Mouse (Mus musculus): ENCODE measurements at regions not wholly inside any gene's neighbourhood (a gene's known extent, or its start where the extent isn't known, plus 50 kb on each side); places are given as distances from the start of the nearest gene placed in this dataset.

DNA sequence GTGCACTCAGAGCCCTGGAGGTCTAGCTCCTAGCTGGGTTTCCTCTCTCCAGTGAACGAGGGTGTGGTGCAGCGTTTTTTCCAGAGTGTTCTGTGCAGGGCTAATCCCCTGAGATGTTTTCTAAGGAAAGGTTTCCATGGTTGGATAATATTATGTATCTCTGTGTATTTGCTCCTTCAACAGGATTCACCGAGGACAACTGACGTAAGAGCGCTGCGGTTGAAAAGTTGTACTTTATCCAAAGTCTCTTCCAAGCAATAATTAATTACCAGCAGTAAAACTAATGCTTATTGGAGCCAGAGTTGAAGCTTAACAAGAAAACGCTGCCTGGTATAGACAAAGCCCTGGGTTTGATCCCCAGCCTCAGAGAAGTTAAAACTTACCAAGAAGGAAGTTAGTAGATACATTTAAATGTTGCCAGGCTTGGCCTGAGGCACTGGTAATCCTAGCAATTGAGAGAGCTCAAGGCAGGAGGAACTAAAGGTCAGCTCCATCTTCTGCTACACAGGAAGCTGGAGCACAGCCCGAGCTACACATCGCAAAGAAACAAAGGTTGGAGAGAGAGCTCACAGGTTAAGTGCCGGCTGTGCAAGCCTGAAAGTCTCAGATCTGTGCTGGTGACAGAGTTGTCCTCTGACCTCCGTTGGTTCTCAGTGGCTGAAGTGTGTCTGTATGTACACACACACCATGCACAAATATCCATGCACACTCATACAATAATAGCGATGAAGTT is 51.2 kb upstream of the Rap1b start:
- CTCF ChIA-PET = no interaction called here

DNA sequence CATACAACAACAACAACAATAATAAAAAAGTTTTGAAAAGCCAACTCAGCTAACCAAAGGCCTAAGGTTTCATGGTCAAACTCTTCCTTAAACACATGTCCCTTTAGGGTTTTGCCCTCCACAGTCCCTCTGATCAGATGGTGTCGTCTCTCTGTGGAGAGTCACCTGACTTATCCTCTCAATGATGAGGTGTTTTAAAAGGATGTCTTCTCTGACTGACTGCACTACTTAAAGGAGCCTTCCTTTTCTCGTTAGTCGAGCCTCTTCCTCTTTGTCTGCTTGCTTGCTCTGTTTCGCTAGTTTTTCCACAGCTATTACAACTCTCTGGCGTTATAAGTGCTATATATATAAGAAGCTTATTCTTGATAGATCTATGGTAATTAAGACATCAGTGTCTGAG is 51.9 kb upstream of the Rap1b start:
- CTCF ChIA-PET = no interaction called here

DNA sequence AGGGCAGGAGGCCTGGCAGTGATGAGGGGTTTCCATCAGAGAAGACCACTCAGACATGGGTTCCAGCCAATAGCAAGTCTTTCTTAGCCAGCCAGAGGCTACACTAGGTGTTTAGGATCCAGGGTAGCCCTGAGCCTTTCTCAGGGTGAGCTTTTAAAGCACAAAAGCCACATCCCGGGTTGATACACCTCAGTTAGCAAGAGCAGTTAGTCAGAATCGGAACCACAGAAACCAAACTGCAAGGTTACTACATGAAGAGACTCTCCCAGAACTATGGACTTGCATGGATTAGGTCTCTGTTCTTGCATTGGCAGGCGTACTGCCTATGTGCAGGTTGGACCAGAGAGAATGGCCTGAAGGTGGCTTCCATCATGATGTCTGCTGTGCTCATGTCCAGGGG is 52.6 kb upstream of the Rap1b start:
- CTCF ChIA-PET = no interaction called here

DNA sequence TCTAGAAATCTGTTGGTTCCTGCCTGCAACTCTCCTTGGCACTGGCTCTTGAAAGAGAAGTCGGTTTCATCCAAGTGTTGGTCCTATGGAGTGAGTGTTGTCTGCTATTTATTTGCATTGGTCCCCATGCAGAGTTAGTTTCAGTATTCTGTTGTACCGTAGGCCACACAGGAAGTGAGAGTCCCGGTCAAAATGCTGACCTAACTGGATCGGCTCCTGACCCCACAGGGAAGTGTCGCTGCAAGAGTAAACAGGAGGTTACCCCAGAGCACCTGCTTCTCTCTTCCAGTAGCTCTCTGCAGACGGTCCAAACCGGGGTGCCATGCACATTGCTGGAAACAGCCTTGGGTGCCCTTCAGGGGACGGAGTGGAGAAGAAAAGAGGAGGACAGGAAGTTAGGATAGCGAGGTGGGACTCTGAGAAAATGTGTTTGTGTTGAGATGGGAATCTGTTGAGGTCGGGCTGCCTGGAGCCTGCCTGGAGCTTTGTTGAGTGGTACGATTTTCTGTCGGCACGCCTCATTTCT is 53.6 kb upstream of the Rap1b start:
- CTCF ChIA-PET = no interaction called here

DNA sequence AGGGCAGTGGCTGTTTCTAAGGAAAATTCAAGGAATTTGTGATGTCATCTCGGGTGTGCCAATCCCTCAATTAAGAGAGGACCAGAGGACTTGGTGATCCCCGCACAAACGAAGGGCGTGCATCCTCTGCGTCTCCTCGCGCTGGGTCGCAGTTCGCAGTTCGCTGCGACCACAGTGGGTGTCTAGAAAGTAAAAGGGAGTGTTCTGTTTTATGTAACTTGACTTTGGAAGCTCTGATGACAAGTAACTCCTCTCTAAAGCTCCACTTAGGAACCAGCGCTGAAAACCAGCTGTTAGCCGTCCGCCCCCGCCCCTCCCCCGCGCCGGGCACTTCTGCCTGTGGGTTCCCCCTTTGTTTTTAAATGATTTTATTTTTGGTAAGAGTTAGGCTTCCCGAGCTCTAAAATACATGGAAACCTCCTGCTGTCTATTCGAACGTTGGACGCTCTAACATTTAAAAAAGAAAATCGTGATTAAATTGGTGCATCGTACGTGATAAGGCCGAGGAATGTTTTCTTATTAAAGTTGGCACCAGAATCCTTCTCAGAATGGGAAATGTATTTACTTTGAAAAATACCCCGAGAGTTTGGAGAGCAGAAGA is 59.9 kb upstream of the Rap1b start:
- CTCF ChIA-PET = interaction anchor here (0.6 to 0.7 kb wide), 2 partner anchors 22 to 33 kb away, joined by 9 to 14 read pairs; no protein-coding TSS in a partner anchor

DNA sequence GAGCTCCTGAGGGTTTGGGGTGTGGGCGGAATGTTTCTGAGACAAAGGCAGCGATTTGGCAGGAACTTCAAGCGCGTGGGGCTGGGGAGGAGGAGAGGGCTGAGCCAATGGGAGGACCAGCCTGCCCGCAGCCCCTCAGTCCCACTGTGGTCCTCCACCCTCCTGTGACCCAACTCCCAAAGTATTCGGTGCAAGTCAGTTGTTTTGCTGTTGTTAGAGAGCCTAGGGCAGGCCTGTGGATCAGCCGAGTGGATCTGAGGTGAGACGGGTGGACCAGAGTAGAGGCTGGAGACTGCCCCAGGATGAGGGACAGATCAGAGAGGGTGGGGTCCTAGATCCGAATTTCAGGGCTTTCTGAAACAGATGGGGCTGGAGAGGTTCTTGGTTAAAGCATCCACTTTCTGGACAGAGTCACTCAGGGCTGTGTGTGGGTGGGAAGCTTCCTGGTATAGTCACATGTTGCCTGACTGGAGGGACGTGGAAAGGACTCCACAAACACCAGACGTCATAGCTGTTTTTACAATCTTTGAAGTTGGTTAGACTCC is 60.5 kb upstream of the Rap1b start:
- CTCF ChIA-PET = interaction anchor here (0.6 kb wide), 1 partner anchor 23 kb away, joined by 9 read pairs; no protein-coding TSS in a partner anchor

DNA sequence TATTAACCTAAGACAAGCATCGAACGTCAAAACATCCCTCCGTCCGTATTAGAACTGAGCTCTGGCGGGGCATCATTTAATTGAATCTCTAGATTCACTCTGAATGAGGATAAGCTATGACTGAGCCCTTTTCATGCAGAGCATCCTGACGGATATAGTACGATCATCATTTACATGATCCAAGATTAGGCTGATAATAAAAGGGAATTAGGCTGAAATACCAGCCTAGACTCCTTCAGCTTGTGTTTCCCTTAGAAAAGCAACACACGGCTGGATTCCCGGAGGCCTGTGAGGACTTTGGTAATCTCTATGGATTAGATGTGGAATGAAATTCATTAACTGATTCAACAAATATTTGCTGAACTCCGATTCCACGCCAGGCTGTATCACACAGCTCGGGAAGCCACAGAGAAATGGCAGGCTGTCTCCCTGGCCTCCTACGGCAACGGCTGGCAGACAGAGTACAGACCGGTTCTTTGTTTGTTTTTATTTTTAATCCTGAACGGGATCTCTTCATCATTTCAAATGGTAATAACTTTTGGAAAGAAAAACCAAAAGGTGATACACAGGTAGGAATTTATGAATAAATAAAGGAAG is 62.3 kb upstream of the Rap1b start:
- CTCF ChIA-PET = interaction anchor here (0.7 kb wide), 2 partner anchors 49 to 198 kb away, joined by 3 read pairs; no protein-coding TSS in a partner anchor

DNA sequence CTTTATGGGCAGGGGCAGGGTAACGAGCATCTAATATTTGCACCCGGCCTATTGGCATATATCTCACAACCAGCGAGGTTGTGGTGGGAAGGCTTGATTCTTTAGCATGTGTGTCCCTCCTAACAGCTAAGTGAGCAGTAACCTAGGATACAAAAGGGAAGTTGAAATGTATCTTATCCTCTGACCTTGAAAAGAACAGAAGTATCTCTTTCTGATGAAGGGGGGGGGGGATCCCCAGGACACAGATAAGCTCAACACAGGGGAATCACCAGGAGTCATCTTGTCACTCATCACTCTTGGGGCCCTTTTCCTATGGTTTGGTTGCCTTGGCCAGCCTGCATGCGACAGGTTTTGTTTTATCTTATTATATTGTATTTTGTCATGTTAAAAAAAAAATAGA is 63.3 kb upstream of the Rap1b start:
- CTCF ChIA-PET = interaction anchor here (0.6 kb wide), 1 partner anchor 20 kb away, joined by 4 read pairs; no protein-coding TSS in a partner anchor

DNA sequence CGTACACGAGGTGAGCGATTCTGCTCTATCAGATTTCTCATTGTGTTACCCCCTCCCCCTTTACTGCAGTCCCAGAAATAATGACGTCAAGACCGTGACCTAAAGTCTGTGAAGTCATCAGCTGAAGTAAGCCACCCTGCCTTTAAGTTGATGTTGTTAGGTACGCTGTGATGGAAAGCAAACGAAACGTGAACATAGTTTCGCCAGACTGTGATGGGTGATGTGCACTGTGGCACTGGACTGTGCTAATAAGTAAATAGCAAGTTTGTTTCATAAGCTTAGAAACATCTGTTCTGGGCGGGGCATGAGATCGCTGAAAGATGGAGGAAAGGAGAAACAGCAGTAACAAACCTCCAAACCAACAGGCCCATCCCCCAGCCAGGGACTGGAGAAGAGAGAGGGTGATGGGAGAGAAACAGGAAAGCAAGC is 64.0 kb upstream of the Rap1b start:
- CTCF ChIA-PET = no interaction called here

DNA sequence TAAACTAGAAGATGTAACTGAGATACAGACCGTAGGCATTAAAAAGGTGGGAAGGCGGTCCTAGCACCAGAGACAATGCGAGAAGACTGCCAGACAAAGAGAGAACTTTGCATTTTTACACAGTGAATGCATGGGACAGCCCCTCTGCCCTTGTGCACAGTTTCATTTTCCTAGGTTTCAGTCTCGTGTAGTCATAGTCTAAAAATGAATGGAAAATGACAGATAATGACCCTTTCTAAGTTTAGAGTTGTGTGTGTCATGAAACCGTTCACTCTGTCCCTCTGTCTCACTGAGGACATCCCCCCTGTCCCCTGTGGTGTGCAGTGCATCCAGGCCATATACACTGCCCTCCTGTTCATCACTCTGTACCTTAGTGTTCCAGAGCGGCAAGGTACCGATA is 64.6 kb upstream of the Rap1b start:
- CTCF ChIA-PET = no interaction called here

DNA sequence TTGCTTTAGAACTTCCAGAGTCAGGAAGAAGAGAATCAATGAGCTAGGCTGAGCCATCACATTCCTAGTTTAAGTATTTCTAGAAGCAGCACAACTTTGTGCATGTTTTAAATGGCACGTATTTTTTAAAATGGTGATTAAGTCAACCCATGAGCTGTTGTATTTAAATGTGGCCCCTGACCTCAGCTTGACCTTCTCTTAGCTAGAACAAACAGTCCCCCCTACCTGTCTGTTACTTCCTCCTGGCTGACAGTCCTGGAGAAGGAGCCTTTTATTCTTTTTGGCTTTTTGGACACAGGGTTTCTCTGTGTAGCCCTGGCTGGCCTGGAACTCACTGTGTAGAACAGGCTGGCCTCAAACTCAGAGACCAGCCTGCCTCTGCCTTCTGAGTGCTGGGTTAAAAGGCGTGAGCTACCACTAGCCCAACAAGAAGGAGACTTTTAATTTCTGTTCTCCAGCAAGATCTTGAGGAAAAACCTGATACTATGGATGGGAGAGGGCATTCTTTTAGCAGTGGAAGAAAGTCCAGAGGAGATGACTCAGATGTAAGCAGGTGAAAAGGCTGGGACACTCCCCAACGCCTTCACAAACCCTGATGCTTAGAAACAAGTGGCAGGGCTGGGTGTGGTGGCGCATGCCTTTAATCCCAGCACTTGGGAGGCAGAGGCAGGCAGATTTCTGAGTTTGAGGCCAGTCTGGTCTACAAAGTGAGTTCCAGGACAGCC is 69.3 kb upstream of the Rap1b start:
- CTCF ChIA-PET = no interaction called here

DNA sequence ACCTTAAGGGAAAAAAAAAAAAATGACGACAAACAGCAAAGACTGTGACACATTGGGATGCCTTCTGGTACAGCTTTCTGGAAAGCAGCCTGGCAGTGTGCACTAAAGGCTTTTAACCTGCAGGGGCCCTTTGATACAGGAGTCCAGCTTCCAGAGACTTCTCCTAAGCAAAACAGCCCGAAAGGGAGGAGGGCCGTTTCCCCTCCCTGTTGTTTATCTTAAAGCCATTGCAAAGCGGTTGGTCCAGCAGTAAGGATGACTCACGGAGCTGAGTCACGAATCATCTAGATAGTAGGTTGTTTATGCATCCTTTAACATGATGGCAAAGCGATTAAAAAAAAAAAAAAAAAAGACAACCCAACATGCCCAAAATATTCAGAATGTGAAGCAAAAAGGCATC is 70.4 kb upstream of the Rap1b start:
- CTCF ChIA-PET = interaction anchor here (0.7 kb wide), 2 partner anchors 84 to 169 kb away, joined by 4 read pairs; no protein-coding TSS in a partner anchor

DNA sequence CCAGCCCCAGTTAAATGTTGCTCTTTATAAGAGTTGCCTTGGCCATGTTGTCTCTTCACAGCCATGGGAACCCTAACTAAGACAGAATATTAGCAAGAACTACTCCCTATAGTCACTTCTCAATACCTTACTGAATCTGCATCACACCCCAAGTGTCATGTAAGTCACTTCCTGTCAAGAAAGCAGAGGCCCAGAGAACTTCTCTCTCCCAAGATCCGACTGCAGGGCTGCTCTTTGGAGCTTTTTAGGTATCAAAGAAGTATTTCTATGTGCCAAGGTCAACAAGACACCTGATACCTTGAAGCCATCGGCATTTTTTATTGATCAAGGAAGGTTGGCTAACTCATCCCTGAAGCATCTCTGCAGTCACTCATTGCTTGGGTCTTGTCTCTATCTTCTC is 72.0 kb upstream of the Rap1b start:
- CTCF ChIA-PET = no interaction called here

DNA sequence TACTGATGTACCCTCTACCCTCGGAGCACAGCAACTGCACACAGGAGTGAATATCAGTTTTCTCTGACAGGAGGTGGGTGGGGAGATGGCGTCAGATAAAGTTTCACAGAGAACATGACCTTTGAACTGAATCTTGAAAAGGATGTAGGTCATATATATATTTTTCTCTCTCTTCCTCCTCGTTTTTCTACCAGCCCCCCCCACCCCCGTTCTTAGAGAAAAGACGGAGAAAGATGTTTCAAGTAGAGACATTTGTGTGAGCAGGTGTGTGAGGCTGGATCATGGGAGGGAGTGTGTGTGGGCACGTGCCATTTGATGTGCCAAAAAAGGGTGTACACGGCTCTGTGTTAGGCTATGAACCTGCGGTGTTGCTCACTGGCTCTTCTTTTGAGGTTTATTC is 72.8 kb upstream of the Rap1b start:
- CTCF ChIA-PET = no interaction called here

DNA sequence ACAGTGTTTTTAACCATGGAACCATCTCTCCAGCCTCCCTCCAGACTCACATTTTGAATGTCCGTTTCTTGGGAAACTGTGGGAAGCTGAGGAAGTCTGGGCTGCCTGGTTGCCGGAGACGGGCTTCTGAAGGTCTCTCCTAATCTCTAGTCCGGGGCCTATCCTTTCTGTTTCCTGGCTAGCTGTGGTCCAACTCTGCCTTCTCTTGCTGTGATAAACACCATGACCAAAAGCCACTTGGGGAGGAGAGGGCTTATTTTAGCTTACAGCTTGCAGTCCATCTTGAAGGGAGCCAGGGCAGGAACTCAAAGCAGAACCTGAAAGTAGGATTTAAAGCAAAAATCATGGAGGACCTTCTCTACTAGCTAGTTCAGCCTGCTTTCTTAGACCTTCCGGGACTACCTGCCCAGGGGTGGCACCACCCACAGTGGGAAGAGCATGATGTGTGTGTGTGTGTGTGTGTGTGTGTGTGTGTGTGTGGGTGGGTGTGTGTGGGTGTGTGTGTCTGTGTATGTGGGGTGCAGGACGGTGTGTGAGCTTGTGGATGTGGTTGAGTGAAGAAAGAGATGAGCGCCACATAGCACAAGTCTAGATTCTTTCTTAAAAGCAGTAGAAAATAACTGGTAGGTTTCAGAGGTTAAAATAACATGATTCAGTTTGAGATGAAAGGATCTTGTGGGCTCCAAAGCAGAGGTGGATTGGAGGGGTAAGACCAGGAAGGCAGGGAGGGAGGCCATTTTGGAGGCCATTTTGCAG is 73.5 kb upstream of the Rap1b start:
- CTCF ChIA-PET = no interaction called here

DNA sequence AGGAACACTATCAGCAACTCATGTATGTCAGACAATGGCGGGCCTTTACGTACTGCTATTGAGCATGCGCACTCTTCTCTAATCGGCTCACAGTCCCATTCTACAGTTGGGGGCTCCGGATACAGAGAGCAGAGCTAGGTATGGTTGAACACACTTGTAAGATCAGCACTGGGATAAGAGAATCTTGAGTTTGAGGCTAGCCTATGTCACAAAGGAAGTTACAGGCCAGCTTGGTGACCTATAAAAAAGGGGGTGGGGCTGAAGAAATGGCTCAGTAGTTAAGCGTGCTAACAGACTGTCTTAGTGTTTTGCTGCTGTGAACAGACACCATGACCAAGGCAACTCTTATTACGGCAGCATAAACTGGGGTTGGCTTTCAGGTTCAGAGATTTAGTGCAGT is 79.4 kb upstream of the Rap1b start:
- CTCF ChIA-PET = interaction anchor here (0.6 kb wide), 1 partner anchor 219 kb away, joined by 3 read pairs; no protein-coding TSS in a partner anchor

DNA sequence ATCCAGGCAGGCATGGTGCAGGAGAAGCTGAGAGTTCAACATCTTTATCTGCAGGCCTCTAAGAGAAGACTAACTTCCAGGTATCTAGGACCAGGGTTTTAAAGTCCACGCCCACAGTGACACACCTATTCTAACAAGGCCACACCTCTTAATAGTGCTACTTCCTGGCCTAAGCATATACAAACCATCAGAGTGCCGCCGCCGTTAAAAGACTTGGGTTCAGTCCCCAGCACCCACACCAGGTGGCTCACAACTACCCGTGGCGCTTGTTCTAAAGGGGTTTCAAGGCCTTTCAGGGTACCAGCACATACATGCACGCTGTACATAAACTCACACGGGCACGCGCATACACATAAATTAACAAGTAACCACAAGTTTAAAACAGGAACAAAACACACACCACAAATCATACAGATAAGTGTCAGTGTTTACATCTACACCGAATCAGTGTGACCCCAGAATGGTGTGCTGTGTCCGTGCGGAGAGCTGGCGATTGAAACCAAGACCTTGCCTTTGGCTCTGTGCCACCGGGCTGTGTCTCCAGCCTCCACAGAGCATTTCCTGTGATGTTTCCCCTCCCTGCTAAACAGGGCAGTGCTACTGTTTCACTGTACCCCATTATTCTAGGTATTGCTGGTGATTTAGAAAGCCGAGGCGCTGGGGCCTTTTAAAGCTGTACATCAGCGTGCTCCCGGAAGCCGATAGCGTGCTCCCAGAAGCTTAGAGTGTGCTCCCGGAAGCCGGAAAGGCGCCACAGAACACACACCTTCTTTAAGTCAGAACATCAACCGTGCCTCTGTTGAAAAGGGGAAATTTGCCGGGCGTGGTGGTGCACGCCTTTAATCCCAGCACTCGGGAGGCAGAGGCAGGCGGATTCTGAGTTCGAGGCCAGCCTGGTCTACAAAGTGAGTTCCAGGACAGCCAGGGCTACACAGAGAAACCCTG is 80.0 kb upstream of the Rap1b start:
- CTCF ChIA-PET = no interaction called here

DNA sequence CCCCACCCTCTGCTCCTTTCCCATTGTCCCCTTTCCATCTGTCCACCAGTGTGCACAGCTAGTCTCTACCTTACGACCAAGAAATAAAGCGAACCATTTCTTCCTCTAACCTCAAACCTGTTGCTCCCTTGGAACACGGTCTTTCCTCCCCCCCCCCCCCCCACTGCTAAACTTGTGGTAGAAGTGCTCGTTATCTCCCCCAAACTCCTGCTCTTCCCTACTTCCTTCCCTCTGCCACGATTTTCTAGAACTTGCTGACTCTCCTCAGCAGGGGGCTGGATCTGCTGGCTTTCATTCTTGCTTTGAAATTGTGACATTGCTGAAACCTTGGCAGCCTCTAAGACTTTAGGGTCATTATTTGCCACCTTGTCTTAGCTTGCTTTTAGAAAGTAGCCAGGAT is 83.2 kb upstream of the Rap1b start:
- CTCF ChIA-PET = interaction anchor here (0.6 to 0.8 kb wide), 4 partner anchors 20 to 118 kb away, joined by 3 to 15 read pairs (median 6); no protein-coding TSS in a partner anchor

DNA sequence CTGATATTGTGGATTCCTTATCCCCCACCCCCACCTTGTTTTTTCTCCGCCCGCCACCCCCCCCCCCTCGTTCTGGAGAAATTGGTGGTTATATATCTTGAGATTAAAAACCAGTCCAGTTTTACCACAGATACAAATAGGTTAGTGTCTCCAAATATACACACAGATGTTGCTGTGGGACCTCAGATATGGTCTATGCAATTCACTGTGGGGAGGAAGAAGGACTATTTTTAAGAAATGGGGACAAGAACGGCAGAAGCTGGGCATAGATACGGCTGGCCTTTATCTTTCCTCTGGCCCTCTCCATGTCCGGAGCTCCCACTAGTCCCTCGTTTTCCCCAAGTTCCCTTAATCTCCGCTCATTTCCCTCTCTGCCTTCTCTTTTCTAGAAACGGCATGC is 89.0 kb upstream of the Rap1b start:
- CTCF ChIA-PET = no interaction called here

DNA sequence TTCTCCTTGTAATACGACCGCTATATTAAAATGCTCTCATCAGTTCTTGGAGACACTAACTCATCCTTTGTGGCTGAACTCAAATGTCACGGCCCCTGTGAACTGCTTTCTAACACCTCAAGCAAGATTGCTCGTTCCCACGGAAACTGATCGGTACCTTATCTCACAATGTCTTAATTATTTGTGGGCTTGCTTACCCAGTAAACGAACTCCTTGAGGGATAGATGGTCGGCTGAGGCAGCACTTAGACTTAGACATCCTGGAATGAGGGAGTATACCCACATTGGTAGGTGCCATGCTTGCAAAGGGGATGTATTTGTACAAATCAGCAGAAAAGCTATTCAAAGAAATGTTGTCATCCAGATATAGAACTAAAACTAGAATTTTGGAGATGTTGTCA is 92.9 kb upstream of the Rap1b start:
- CTCF ChIA-PET = interaction anchor here (0.6 kb wide), 1 partner anchor 33 kb away, joined by 14 read pairs; no protein-coding TSS in a partner anchor

Measured in spleen, embryonic (tissue).